Mouse (Mus musculus): Measurements from ENCODE around the gene Fam53b. TPM values are rescaled to one million over a fixed set of nuclear protein-coding genes. Genes with fewer than 3 reads are reported as not detected.

Fam53b gene
- polyA plus RNA-seq, 1 experiment from 2014 or later: 16.4 TPM

GRCm38 (mm10) chr7:132704310-132704875, 109.3 kb downstream of the Fam53b start:
- ATAC-seq (replicated peaks; ENCODE audit: extremely low read depth, insufficient read depth, low FRiP score): no peak
- H3K27ac ChIP-seq (ENCODE audit: low read length): no peak overlapping the region
- 84% methylated on average over 8 of the region's 8 CpGs for WGBS

GRCm38 (mm10) chr7:132703515-132704309, 110.0 kb downstream of the Fam53b start:
- no peak overlapping the region for H3K9ac ChIP-seq (ENCODE audit: low read length)
- H3K9me3 ChIP-seq (replicated peaks; ENCODE audit: control insufficient read depth, low read length): no peaks in the 10 kb centered on the region
- H3K4me1 ChIP-seq (ENCODE audit: control insufficient read depth, insufficient read depth, low read length): 0 out of 2 replicates have a peak, but pooled peaks cover 3% of the 10 kb centered on the region
- H3K4me2 ChIP-seq (ENCODE audit: low read depth, low read length): no peak overlapping the region
- no peak overlapping the region for H3K4me3 ChIP-seq (ENCODE audit: low read length)
- H3K27ac ChIP-seq (ENCODE audit: low read length): no peak overlapping the region
- WGBS: 84% methylated on average over 9 of the region's 9 CpGs
- no peak for ATAC-seq (replicated peaks; ENCODE audit: extremely low read depth, insufficient read depth, low FRiP score)
- no peaks in the 10 kb centered on the region for H3K36me3 ChIP-seq (ENCODE audit: control insufficient read depth, insufficient read depth)
- H3K27me3 ChIP-seq (ENCODE audit: control insufficient read depth, insufficient read depth, low read length): no peaks in the 10 kb centered on the region

More at GRCm38 (mm10) chr7:132704310-132704875, 109.3 kb downstream of the Fam53b start:
- H3K9me3 ChIP-seq (replicated peaks; ENCODE audit: control insufficient read depth, low read length): no peaks in the 10 kb centered on the region
- no peak overlapping the region for H3K9ac ChIP-seq (ENCODE audit: low read length)
- H3K36me3 ChIP-seq (ENCODE audit: control insufficient read depth, insufficient read depth): no peaks in the 10 kb centered on the region
- no peaks in the 10 kb centered on the region for H3K27me3 ChIP-seq (ENCODE audit: control insufficient read depth, insufficient read depth, low read length)
- H3K4me1 ChIP-seq (ENCODE audit: control insufficient read depth, insufficient read depth, low read length): 0 out of 2 replicates have a peak, but pooled peaks cover 3% of the 10 kb centered on the region
- no peak overlapping the region for H3K4me2 ChIP-seq (ENCODE audit: low read depth, low read length)
- no peak overlapping the region for H3K4me3 ChIP-seq (ENCODE audit: low read length)

GRCm38 (mm10) chr7:132702492-132703070, 111.1 kb downstream of the Fam53b start:
- no peak overlapping the region for H3K4me3 ChIP-seq (ENCODE audit: low read length)
- ATAC-seq (replicated peaks; ENCODE audit: extremely low read depth, insufficient read depth, low FRiP score): no peak
- H3K9ac ChIP-seq (ENCODE audit: low read length): no peak overlapping the region
- no peak overlapping the region for H3K27ac ChIP-seq (ENCODE audit: low read length)
- 0 out of 2 replicates have a peak, but pooled peaks cover 3% of the 10 kb centered on the region for H3K4me1 ChIP-seq (ENCODE audit: control insufficient read depth, insufficient read depth, low read length)
- WGBS: 69% methylated on average over 5 of the region's 5 CpGs
- no peaks in the 10 kb centered on the region for H3K9me3 ChIP-seq (replicated peaks; ENCODE audit: control insufficient read depth, low read length)
- no peaks in the 10 kb centered on the region for H3K36me3 ChIP-seq (ENCODE audit: control insufficient read depth, insufficient read depth)
- no peak overlapping the region for H3K4me2 ChIP-seq (ENCODE audit: low read depth, low read length)
- H3K27me3 ChIP-seq (ENCODE audit: control insufficient read depth, insufficient read depth, low read length): no peaks in the 10 kb centered on the region

DNA sequence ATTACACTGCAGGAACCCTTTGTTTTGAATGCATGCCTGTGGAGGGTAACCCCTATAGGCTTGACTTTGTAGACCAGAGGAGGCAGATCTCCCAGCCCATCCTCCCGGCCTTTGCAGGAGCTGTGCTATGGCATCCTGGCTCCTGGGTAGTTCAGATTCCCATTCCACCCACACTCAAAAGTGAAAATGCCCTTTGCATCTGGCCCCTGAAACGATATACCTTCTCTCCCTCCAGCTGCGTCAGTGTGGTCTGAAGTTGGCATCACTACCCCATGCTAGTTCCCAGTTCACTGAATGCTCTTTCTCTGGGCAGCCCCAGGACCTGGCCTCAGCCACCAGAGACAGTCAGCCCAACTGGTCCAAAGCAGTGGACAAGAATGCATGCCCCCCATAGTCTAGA, 111.7 kb downstream of the Fam53b start:
- Histone ChIP-seq H3K27me3 (ENCODE audit: control insufficient read depth, insufficient read depth, low read length) (no peaks in the 10 kb centered on the region), H3K4me1 (ENCODE audit: control insufficient read depth, insufficient read depth, low read length) (0 out of 2 replicates have a peak, but pooled peaks cover 3% of the 10 kb centered on the region), H3K36me3 (ENCODE audit: control insufficient read depth, insufficient read depth) (no peaks in the 10 kb centered on the region), H3K9me3 (replicated peaks; ENCODE audit: control insufficient read depth, low read length) (no peaks in the 10 kb centered on the region), H3K9ac (ENCODE audit: low read length) (no peak overlapping the region), H3K27ac (ENCODE audit: low read length) (no peak overlapping the region), H3K4me2 (ENCODE audit: low read depth, low read length) (no peak overlapping the region), H3K4me3 (ENCODE audit: low read length) (no peak overlapping the region)
- 82% methylated on average over 3 of the region's 3 CpGs for WGBS
- ATAC-seq (replicated peaks; ENCODE audit: extremely low read depth, insufficient read depth, low FRiP score): no peak

DNA sequence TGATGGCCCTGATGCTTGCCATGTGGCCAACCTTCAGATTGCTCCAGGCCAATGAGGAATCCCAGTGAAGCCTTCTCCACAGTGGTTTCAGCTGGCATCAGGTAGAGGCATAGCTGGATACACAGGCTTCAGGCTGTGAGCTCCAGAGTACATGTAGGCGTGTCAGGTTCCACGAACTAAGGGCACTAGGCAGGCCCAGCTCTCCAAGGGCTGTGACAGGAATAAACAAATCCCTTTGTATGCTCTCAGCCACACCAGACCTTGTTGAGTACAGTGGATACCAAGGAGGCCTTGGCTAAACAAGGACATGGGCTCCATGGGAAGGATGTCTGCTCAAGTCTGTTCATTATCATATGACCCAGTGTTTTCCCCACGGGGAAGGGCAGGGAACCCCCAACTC, 112.3 kb downstream of the Fam53b start:
- no peaks in the 10 kb centered on the region for H3K36me3 ChIP-seq (ENCODE audit: control insufficient read depth, insufficient read depth)
- no peak overlapping the region for H3K9ac ChIP-seq (ENCODE audit: low read length)
- H3K4me1 ChIP-seq (ENCODE audit: control insufficient read depth, insufficient read depth, low read length): 0 out of 2 replicates have a peak, but pooled peaks cover 3% of the 10 kb centered on the region
- no peaks in the 10 kb centered on the region for H3K27me3 ChIP-seq (ENCODE audit: control insufficient read depth, insufficient read depth, low read length)
- H3K4me3 ChIP-seq (ENCODE audit: low read length): no peak overlapping the region
- H3K27ac ChIP-seq (ENCODE audit: low read length): no peak overlapping the region
- 68% methylated on average over 3 of the region's 3 CpGs for WGBS
- H3K9me3 ChIP-seq (replicated peaks; ENCODE audit: control insufficient read depth, low read length): no peaks in the 10 kb centered on the region
- ATAC-seq (replicated peaks; ENCODE audit: extremely low read depth, insufficient read depth, low FRiP score): no peak
- no peak overlapping the region for H3K4me2 ChIP-seq (ENCODE audit: low read depth, low read length)

DNA sequence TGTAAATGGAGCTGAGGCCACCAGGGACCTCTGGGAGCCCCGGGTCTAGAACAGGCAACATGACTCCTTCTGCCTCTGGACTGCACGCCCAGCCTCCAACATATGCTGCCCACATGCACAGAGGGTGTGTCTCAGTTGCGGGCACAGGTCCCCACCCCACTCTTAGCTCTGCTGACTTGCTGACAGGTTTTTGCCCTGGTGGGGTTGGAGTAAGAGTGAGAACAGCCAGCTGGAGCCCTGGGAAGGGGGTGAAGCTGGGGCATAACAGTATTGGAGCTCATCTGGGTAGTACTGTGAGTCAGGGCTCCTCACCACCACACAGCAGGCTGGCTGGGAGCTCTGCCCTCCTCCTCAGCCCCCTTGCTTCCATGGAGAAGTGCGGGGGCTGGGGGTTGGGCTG, 113.6 kb downstream of the Fam53b start:
- 75% methylated on average over 4 of the region's 4 CpGs for WGBS
- ATAC-seq (replicated peaks; ENCODE audit: extremely low read depth, insufficient read depth, low FRiP score): peak; percentile 34
- Histone ChIP-seq H3K4me3 (ENCODE audit: low read length) (no peak overlapping the region), H3K9ac (ENCODE audit: low read length) (no peak overlapping the region), H3K4me2 (ENCODE audit: low read depth, low read length) (no peak overlapping the region), H3K9me3 (replicated peaks; ENCODE audit: control insufficient read depth, low read length) (no peaks in the 10 kb centered on the region), H3K27ac (ENCODE audit: low read length) (no peak overlapping the region), H3K27me3 (ENCODE audit: control insufficient read depth, insufficient read depth, low read length) (no peaks in the 10 kb centered on the region), H3K4me1 (ENCODE audit: control insufficient read depth, insufficient read depth, low read length) (0 out of 2 replicates have a peak, but pooled peaks cover 3% of the 10 kb centered on the region), H3K36me3 (ENCODE audit: control insufficient read depth, insufficient read depth) (no peaks in the 10 kb centered on the region)

DNA sequence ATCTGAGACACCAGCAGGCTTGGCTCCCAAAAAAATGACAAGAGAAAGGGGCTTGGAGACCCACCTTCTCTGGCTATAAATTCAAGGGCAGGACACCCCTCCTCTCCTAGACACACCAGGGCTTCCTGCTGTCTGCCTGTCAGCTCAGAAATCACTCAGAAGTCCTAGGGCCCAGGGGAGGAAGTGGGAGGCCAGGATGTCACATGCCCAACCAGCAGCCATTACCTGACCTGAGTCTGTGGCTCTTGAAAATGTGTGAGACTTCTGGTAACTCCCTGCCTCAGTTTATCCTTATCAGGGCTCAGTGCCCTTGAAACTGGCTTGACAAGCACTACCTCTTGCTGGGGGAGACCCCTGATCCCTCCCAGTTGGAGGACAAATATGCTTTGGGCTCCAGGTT, 114.0 kb downstream of the Fam53b start:
- Histone ChIP-seq H3K27ac (ENCODE audit: low read length) (no peak overlapping the region), H3K9me3 (replicated peaks; ENCODE audit: control insufficient read depth, low read length) (peaks cover 4% of the 10 kb centered on the region), H3K9ac (ENCODE audit: low read length) (no peak overlapping the region), H3K27me3 (ENCODE audit: control insufficient read depth, insufficient read depth, low read length) (no peaks in the 10 kb centered on the region), H3K4me2 (ENCODE audit: low read depth, low read length) (no peak overlapping the region), H3K4me1 (ENCODE audit: control insufficient read depth, insufficient read depth, low read length) (0 out of 2 replicates have a peak, but pooled peaks cover 3% of the 10 kb centered on the region), H3K4me3 (ENCODE audit: low read length) (no peak overlapping the region), H3K36me3 (ENCODE audit: control insufficient read depth, insufficient read depth) (0 out of 2 replicates have a peak, but pooled peaks cover 3% of the 10 kb centered on the region)
- ATAC-seq (replicated peaks; ENCODE audit: extremely low read depth, insufficient read depth, low FRiP score): no peak; the same call in 1 of the 2 replicates

DNA sequence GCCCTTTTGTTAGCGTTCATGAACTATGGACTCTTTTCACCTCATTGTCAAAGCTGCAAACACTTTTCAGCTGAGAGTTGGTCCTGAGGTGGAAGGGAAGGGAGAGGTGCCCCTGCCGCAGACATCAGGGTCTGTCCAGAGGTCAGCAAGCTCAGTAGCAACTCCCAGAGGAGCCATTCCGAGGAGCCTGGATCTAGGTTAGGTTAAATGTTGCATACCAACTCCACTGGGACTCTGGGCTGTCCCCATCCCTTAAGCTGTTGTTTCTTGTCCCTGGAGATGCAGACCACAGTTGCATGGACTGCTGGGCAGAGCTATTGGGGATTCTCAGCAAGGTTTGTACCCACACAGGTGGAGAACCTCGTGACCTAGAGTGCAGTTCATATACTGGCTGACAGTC, 114.5 kb downstream of the Fam53b start:
- 72% methylated on average over 4 of the region's 4 CpGs for WGBS
- Histone ChIP-seq H3K4me2 (ENCODE audit: low read depth, low read length) (no peak overlapping the region), H3K4me1 (ENCODE audit: control insufficient read depth, insufficient read depth, low read length) (0 out of 2 replicates have a peak, but pooled peaks cover 2% of the 10 kb centered on the region), H3K27ac (ENCODE audit: low read length) (no peak overlapping the region), H3K4me3 (ENCODE audit: low read length) (no peak overlapping the region), H3K27me3 (ENCODE audit: control insufficient read depth, insufficient read depth, low read length) (no peaks in the 10 kb centered on the region), H3K9me3 (replicated peaks; ENCODE audit: control insufficient read depth, low read length) (peaks cover 5% of the 10 kb centered on the region), H3K36me3 (ENCODE audit: control insufficient read depth, insufficient read depth) (0 out of 2 replicates have a peak, but pooled peaks cover 3% of the 10 kb centered on the region), H3K9ac (ENCODE audit: low read length) (no peak overlapping the region)
- ATAC-seq (replicated peaks; ENCODE audit: extremely low read depth, insufficient read depth, low FRiP score): no peak

DNA sequence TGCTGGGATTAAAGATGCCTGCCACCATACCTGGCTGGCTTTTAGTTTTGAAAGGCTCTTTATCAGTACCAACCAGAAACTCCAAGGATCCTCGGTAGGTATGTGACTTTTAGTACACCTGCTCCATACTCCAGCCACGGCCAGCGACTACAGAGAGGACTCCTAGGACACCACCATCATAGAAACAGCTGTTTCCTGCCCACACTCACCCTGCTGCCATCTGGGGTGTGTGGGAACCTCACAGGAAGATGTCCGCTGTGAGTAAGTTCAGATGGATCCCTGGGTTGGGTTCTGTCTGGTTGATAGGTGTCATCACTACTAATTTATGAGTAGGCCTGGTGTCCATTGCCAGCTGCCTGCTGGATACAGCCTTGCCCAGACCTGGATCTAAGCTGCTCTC, 114.9 kb downstream of the Fam53b start:
- Histone ChIP-seq H3K9me3 (replicated peaks; ENCODE audit: control insufficient read depth, low read length) (peaks cover 5% of the 10 kb centered on the region), H3K9ac (ENCODE audit: low read length) (no peak overlapping the region), H3K4me1 (ENCODE audit: control insufficient read depth, insufficient read depth, low read length) (no peaks in the 10 kb centered on the region), H3K4me3 (ENCODE audit: low read length) (no peak overlapping the region), H3K27me3 (ENCODE audit: control insufficient read depth, insufficient read depth, low read length) (no peaks in the 10 kb centered on the region), H3K36me3 (ENCODE audit: control insufficient read depth, insufficient read depth) (0 out of 2 replicates have a peak, but pooled peaks cover 3% of the 10 kb centered on the region), H3K4me2 (ENCODE audit: low read depth, low read length) (no peak overlapping the region), H3K27ac (ENCODE audit: low read length) (no peak overlapping the region)
- ATAC-seq (replicated peaks; ENCODE audit: extremely low read depth, insufficient read depth, low FRiP score): no peak
- WGBS: 72% methylated on average over 4 of the region's 4 CpGs
